Mouse (Mus musculus): ENCODE measurements around the gene Celf5.

- TF ChIP-seq CTCF (IDR thresholded peaks at IDR 0.05; ENCODE audit: low read depth) (no peak), EP300 (IDR thresholded peaks at IDR 0.05; ENCODE audit: low read depth) (no peak)
These were observed 47.1 kb downstream of the Celf5 start for GRCm38 (mm10) chr10:81435436-81435835.
